Mouse (Mus musculus): ENCODE measurements around the gene Chil4.
"Not testable (repeated sequence)": the region's sequence is repeated elsewhere in the genome, so short reads cannot be mapped to it uniquely, and the experiment has no call there.

The Chil4 gene

DNA sequence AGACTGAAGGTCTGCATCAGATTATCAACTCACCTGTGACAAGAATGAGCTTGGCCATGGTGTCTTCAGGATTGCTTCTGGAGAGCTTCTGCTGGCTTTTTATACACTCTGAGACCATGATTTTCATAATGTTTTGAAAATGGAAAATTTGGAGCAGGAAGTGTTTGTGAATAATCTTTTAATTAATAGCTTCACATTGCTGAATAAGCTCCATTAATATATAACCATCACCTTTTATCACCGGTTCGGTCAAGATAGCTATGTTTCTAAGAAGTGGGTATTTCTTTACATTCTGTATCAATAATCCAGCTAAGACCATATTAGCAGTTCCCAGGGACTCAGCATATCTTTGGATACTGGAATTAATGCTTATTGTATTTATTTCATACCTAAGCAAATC lies at the start of gene Chil4:
Chil4 (minus strand) TSS at position 101 of the 400 bp plus-strand sequence.
- no peak for DNase-seq (ENCODE audit: low read depth)

DNA sequence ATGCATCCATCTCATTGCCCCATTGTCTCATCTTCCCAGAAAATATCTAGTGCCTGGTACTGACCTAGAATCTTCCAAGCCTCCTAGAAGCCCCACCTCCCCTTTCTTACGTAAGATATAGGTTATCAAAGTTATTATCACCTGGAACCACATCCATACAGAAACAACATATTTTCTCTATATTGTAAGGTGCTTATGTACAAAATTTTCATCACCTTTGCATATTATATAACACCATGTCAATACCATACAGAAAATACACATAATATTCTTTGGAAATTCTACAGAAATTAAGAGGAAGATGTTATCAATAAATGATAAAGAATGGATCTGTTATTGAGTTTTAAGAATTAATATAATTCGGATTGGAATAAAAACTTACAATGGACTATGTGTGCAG lies 46.5 kb upstream of the Chil4 start:
- DNase-seq (ENCODE audit: low read depth), result no peak

DNA sequence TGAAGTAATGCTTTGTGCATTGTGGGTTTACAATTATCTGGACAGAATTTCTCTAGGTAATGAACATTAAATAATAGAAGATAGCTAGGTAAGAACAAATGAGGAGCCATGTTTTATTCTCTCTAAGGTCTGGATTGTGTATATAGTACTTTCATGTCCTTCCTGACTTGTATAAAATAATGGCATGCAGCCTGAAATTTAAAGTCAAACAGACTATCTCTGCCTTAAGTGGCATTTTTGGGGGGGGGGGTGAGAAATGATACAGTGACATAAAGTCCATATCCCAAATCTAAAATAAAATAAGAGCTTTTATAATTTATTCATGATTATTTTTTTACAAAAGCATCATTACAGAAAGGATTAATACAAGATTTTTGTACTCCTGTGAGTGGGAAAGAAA lies 45.5 kb upstream of the Chil4 start:
- DNase-seq (ENCODE audit: low read depth), result no peak

DNA sequence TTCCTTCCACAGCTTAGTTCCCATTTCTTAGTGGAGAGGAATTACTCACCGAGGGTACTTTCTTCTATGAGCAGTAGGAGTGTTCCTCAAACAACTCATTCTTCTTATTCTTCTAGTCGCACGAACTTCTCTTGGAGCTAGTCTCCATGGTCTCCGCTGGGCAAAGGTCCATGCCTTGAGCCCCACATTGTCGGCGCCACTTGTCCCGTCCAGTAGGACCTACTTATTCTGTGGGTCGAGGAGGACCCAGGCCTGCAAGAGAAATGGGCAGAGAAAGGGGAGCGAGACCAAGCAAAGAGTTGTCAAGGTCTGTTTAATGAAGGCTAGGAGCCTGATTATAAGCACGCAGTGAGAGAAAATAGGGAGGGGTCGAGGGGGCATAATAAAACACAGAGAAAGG lies 37.8 kb upstream of the Chil4 start:
- not testable (repeated sequence) for DNase-seq (ENCODE audit: low read depth)

DNA sequence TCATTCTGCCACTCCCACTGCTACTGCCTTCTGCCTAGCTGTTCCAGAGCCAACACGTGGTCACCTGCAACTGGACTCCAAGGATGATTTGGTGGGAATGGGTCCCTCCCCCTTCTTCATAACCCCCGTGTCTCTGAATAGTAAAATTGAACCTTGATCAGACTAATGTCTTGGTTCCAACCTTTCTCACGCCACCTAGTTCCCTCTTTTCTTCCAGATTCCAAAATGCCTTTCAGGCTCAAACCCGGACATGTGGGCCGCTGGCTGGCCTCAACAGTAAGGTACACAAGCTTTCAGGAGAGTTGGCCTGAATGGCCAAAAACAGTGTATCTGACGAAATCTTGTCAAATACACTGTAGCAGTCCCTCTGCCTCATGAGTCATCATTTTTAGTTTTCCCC lies 33.4 kb upstream of the Chil4 start:
- DNase-seq (ENCODE audit: low read depth), result no peak

DNA sequence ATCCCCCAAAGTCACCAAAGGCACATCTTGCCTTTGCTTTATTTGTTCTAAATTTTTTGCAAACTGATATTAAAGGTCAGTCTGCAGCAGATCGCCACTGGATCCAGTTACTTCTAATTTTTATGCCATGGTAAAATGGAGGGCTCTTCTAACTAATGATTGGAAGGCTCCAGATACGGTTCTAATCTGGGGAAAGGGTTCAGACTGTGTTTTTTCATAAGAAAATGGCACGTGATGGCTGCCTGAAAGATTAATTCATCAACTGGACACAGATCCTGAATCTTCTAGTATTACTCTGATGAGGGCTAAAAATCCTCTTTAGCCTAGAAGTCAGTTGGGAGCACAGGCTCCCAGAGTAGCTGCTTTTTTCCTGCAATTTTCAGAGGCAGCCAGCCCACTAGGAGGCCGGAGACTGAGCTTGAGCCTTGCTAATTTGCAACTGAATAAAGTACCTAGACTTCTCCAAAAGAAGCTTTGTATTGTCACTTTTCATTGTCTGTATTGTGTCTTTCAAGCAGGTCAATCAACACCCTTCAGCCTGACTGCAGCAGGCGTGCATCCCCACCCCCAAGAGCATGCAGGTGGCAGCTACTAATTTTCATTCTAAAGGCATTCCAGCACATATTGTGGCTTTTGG lies 31.6 kb upstream of the Chil4 start:
- DNase-seq (ENCODE audit: low read depth), result not testable (repeated sequence)

DNA sequence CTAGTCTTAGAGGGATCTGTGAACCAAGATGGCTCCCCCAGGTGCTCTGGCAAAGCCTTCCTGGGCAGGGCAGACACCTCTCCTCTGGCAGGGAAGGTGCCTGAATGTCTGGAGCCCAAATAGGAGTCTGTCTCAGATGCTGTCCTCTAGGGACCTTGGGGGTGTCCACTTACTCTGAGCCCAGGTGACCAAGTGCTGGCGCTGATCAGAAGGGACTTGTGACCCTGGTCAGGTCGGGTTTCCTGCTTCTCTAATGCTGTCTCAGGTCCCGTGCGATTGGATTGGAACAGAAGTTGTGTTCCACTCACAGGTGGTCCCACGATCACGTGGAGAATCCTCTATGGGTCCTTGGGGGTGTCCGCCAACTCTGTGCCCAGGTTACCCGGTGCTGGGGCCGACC lies 28.1 kb upstream of the Chil4 start:
- DNase-seq (ENCODE audit: low read depth), result not testable (repeated sequence)

DNA sequence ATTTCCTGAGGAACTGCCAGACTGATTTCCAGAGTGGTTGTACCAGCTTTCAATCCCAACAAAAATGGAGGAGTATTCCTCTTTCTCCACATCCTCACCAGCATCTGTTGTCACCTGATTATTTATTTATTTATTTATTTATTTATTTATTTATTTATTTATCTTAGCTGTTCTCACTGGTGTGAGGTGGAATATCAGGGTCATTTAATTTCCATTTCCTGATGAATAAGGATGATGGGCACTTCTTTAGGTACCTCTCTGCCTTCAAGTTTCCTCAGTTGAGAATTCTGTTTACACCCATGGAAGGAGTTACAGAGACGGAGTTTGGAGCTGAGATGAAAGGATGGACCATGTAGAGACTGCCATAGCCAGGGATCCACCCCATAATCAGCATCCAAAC lies 20.9 kb upstream of the Chil4 start:
- DNase-seq (ENCODE audit: low read depth), result not testable (repeated sequence)

DNA sequence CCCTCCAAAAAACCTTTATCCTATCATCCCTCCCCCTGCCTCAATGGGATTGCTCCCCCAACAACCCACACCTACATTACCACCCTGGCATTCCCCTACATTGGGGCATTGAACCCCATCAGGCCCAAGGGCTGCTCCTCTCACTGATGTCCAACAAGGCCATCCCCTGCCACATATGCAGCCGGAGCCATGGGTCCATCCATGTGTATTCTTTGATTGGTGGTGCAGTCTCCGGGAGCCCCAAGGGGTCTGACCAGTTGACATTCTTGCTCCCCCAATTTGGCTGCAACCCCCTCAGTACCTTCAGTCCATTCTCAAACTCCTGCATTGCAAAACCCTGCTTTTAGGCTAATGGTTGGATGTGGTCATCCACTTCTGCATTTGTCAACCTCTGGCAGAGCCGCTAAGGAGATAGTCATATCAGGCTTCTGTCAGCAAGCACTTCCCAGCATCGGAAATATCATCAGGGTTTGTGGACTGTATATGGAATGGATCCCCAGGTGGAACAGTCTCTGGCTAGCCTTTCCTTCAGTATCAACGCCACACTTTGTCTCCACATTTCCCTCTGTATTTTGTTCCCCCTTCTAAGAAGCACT lies 20.0 kb upstream of the Chil4 start:
- DNase-seq (ENCODE audit: low read depth), result no peak

DNA sequence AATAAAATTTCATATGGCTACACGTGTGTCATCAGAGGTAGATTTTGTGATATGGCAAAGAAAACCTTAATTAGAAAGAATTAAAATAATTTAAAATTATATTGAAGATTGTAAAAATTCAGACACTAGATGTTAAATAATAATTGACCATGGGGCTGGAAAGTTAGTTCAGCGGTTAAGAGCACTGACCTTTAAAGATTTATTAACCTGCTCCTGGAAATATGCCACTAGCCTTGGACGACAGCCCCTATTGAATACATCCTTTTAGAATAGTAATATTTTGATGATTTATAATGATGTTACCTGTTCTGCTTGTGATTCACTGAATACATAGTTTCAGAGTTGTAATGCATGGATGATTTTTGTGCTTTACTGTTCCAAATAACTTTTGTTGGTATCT lies 4.1 kb upstream of the Chil4 start:
- not testable (repeated sequence) for DNase-seq (ENCODE audit: low read depth)

DNA sequence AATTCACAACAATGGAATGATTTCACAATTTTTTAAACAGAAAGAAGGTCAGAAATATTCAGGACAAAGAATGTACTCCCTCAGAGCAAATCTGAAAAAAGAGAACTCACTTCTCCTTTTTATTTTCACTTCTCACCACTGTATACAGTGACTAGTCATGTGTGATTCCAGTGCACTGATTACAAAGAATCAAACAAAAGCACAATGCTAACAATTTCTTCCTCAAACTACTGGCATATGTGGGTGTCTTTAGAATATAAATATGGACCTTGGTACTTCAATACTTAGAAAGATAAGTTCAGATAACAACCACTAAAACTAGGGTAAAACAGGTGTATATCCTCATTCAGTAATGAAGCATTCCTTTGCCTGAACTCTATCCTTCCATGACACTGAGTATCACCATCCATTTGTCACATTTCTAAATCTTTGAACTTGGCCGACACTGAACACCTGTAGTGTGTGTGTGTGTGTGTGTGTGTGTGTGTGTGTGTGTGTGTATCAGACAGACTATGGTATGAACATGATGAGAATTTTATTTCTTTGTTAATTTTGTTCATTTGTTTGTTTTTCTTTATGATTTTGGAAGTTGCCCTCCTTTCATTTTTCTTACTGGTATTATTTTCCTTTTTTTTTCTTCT lies 2.4 kb upstream of the Chil4 start:
- DNase-seq (ENCODE audit: low read depth), result no peak

DNA sequence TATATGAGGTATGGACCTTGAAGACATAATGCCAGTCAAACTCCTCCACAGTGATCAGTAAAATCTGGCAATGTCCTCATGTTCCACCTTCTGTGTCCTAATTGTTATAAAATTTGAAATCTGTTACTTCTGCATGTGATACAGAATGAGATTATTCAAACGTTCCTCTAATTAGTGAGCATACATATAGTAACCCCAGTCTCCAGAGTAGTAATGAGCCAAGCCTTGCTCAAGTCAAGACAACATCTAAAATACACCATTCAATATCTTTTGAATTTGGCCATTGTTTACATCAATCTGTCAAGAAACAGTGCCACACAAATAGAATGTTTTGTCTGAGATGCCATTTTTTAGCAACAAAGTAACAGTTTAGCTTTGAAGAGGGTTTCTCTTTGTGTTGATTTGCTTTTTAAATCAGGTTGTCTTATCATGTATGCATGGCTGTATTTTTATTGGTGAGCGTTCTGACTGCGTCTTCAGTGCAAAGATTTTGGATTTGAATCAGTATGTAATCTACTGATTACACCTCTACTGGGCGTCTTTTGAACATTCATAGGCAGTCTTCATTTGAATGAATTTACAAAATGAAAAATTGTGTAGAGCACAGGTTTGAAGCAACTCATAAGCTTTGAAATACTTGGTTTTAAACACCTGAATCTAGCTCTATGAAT lies 888 bp downstream of the Chil4 start:
- not testable (repeated sequence) for DNase-seq (ENCODE audit: low read depth)

DNA sequence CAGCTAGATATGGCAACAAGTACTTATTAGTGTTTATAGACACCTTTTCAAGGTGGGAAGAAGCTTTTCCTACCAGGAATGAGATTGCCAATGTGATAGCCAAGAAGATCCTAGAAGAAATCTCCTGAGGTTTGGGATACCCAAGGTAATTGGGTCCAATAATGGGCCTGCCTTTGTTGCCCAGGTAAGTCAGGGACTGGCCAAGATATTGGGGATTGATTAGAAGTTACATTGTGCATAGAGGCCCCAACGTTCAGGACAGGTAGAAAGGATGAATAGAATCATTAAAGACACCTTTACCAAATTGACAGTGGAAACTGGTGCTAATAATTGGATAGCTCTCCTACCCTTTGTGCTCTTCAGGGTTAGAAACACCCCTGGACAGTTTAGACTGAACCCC lies 21.3 kb downstream of the Chil4 start:
- not testable (repeated sequence) for DNase-seq (ENCODE audit: low read depth)

DNA sequence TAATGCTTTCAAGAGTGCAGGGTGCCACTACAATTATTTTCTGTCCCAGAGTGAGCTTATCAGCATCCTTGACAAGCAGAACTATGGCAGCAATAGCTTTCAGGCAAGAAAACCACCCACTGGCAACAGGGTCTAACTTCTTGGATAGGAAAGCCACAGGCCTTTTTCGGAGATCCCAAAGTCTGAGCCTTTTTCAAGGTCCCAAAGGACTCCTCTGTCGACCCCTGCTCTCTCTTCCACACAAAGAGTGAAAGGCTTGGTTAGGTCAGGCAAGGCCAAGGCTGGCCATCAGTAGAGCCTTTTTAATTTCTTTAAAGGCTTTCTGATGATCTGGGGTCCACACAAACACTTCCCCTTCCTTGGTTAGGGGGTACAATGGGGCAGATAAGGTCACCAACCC lies 22.1 kb downstream of the Chil4 start:
- DNase-seq (ENCODE audit: low read depth), result not testable (repeated sequence)

DNA sequence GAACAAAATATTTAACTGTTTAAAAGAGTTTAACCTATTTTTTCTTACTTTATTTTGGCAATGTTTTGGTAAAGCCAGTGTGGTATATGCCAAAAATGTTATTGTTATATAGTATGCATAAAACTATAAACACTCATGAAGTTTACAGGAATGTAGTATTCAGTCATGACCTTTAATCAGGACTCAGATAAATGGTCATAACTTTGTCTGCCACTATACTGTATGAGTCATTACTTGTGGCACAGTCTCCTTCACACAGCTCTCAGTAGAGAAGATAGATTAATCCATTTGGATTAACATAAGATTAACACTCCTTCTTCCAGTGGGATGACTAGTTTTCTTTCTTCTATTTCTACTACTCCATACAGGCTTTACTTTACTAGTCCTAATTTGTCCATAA lies 23.0 kb downstream of the Chil4 start:
- DNase-seq (ENCODE audit: low read depth), result no peak

DNA sequence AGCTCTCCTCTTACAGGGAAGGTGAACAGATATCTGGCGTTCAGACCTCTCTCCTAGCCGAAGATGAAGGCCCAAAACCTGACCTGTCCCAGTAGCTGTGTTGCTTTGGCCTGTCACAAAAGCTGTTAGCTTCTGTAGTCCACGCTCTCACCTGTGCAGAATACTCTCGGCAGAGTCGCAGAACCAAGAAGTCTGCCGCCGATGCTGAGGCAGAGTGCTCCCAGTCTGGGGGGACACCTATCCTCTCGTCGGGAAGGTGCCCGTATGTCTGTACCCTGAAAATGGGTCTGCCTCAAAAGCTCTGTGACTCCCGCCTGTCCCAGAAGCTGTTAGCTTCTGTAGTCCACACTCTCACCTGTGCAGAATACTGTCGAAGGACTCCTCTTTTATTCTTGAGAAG lies 23.8 kb downstream of the Chil4 start:
- DNase-seq (ENCODE audit: low read depth), result no peak

DNA sequence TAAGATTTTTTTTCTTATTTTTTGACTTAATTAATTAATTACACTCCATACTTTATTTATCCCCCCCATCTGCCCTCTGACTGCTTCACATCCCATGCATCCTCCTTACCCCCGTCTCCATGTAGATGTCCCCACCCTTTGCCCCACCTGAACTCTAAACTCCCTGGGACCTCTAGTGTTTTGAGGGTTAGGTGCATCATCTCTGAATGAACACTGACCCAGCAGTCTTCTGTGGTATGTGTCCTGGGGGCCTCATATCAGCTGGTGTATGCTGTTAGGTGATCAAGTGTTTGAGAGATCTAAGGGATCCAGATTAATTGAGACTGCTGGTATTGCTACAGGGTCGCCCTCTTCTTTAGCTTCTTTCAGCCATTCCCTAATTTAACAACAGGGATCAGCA lies 31.3 kb downstream of the Chil4 start:
- DNase-seq (ENCODE audit: low read depth), result no peak

DNA sequence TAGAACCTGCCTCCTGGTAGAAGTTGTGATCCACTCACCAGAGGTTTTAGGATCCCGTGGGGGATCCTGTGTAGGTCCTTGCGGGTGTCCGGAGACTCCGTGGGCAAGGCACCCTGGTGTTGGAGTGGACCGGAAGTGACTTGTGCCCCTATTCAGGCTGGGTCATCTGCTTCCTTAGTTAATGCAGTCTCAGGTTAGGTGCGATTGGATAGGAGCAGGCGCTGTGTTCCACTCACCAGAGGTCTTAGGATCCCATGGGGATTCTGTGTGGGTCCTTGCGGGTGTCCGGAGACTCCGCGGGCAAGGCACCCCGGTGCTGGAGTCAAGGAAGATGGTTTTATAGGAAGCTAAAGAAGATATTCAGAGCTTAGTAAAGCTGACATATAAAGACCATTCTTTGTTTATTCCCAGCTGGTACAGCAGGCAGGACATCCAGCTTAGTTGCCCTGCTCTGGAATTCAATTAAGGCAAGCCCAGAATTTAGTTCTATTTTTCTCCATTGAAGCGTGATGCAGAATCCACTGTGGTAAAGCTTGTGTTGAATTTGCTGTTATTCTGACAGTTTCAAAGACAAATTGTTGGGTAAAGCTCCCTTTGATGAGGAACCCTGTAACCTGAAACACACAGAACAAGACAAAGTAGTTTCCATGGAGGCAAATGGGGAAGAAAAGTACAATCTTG lies 41.7 kb downstream of the Chil4 start:
- DNase-seq (ENCODE audit: low read depth), result no peak

DNA sequence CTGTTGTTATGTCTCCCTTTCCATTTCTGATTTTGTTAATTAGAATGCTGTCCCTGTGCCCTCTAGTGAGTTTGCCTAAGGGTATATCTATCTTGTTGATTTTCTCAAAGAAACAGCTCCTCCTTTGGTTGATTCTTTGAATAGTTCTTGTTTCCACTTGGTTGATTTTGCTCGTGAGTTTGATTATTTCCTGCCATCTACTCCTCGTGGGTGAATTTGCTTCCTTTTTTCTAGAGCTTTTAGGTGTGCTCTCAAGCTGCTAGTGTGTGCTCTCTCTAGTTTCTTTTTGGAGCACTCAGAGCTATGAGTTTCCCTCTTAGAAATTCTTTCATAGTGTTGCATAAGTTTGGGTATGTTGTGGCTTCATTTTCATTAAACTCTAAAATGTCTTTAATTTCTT lies 44.3 kb downstream of the Chil4 start:
- not testable (repeated sequence) for DNase-seq (ENCODE audit: low read depth)

DNA sequence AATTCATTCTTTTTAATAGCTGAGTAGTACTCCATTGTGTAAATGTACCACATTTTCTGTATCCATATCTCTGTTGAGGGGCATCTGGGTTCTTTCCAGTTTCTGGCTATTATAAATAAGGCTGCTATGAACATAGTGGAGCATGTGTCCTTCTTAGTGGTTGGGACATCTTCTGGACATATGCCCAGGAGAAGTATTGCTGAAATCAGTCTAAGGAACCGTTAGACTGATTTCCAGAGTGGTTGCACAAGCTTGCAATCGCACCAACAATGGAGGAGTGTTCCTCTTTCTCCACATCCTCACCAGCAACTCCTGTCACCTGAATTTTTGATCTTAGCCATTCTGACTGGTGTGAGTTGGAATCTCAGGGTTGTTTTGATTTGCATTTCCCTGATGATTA lies 46.8 kb downstream of the Chil4 start:
- not testable (repeated sequence) for DNase-seq (ENCODE audit: low read depth)

DNA sequence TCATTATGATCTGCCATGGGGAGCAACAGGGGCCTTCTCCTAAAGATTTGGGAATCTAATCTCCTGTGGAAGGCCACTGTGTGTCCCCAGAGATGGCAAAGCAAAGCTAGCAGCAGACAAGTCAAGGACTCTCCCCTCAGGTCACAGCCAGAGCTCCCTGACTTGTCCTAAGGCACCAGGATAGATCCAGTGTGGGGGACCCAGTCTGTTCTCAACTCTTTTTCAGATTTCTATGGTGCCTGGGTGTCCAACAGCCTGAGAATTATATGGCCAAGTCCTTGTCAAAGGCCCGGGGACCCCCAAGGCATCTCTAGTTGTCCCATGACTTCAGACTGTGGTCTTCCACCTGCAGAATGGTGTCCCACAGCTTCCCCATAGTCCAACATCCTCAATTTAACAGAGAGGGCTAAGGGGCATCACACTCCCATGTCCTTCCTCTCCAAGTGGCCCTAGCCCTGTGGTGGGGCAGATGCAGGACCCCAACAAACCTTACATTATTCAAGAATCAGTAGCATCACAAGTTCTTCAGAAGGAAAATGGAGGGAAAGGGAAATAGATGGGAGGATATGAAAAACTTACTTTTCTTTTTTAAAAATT lies 48.1 kb downstream of the Chil4 start:
- no peak for DNase-seq (ENCODE audit: low read depth)

DNA sequence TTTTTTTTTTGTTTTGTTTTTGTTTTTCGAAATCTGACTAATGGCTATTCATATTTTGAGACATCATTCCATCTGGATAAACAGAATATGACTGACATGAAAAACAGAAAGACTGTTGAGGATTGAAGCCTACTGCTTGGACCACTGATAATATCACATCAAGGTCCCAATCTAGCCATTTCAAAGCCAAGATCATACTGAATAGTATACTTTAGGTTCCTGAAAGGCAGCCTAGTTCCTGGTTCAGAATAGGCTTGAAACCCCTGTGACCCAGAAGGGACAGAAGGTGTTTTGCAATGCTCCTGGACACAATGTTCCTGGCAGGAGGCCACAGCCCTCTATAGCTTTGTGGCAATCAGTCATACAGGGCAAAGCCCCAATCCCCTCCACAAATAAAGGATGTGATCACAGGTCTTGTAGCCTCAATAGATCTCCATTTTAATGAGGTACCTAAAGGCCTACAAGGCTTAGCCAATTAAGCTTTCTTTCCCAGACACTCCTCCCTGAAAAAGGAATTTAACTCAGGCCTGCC lies 48.7 kb downstream of the Chil4 start:
- no peak for DNase-seq (ENCODE audit: low read depth)

Measured in fibroblast of lung, adult 2 months (primary cell).